Mouse (Mus musculus): ENCODE measurements at regions not wholly inside any gene's neighbourhood (a gene's known extent, or its start where the extent isn't known, plus 50 kb on each side); places are given as distances from the start of the nearest gene placed in this dataset.

DNA sequence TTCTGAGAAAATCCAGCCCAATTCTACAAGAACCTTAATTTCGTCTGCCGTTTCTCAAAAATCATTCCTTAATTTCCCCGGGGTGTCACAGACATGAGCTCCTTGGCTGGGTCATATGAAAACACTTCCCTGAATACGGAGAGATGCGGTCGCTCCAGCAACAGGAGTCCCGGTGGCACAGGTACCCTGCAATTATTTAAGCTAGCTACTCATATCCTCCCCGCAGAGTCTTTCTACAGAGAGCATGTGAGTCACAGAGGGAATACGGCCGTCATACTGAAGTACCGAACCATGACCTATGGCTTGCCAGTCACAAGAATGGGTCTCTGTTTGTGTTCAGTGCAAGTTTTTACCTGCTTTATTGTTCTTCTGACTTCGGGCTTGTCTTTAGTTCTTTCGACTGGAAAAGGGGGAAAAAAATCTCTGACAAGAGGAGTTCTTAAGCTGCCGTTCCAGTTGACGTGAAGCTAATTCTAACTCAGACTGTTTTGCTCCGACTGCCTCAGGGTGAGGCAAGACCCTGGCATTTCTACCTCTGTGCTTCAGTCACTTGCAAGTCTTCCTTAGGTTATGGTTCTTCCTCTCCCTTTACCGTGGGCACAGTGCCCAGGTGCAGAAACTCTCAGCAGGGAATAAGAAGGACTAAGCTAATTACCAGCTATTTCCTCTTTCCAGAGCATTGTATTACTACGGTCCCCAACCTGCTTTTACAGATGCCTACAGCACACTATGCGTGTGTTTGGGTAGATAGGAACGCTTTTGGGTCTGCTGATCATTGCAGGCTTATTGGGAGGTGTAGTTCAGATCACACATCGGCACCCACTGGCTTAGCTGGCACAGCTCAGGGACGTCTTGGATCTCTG, 148.5 kb downstream of the Phlda1 start:
- no peak overlapping the region for H3K4me3 ChIP-seq (ENCODE audit: insufficient read depth, poor library complexity, severe bottlenecking)
- no peaks in the 10 kb centered on the region for H3K79me3 ChIP-seq (ENCODE audit: low read depth)
- no peak overlapping the region for H3ac ChIP-seq (ENCODE audit: control insufficient read depth, insufficient read length, low read depth)
- TF ChIP-seq FOSL1 (IDR thresholded peaks at IDR 0.05; ENCODE audit: insufficient read depth, low read length, poor library complexity, severe bottlenecking) = no peak
- no peak for TF ChIP-seq USF1 (IDR thresholded peaks at IDR 0.05; ENCODE audit: low read depth)
- no peak for TF ChIP-seq MAX (IDR thresholded peaks at IDR 0.05)
- no peak for TF ChIP-seq MYOG (IDR thresholded peaks at IDR 0.05; ENCODE audit: control insufficient read depth, extremely low read depth, insufficient read length)
- TF ChIP-seq CTCF (IDR thresholded peaks at IDR 0.05; ENCODE audit: control insufficient read depth, insufficient read depth, insufficient read length) = no peak
- no peak for TF ChIP-seq CEBPB (IDR thresholded peaks at IDR 0.05; ENCODE audit: low read depth)
- TF ChIP-seq MYOD1 (IDR thresholded peaks at IDR 0.05; ENCODE audit: control insufficient read depth, insufficient read length, low read depth) = no peak
- no peaks in the 10 kb centered on the region for H3K36me3 ChIP-seq (ENCODE audit: control insufficient read depth, insufficient read depth)
- no peaks in the 10 kb centered on the region for H3K79me2 ChIP-seq (ENCODE audit: control insufficient read depth, insufficient read depth)
- no peaks in the 10 kb centered on the region for H3K27me3 ChIP-seq (ENCODE audit: control insufficient read depth, insufficient read depth, insufficient read length)

GRCm38 (mm10) chr10:111658828-111659227, 152.7 kb downstream of the Phlda1 start:
- no peaks in the 10 kb centered on the region for H3K79me2 ChIP-seq (ENCODE audit: control insufficient read depth, insufficient read depth)
- H3K27me3 ChIP-seq (ENCODE audit: control insufficient read depth, insufficient read depth, insufficient read length) = no peaks in the 10 kb centered on the region
- H3K36me3 ChIP-seq (ENCODE audit: control insufficient read depth, insufficient read depth) = no peaks in the 10 kb centered on the region
- H3ac ChIP-seq (ENCODE audit: control insufficient read depth, insufficient read length, low read depth) = no peak overlapping the region
- no peak overlapping the region for H3K4me3 ChIP-seq (ENCODE audit: insufficient read depth, poor library complexity, severe bottlenecking)
- TF ChIP-seq FOSL1 (IDR thresholded peaks at IDR 0.05; ENCODE audit: insufficient read depth, low read length, poor library complexity, severe bottlenecking) = no peak
- TF ChIP-seq CTCF (IDR thresholded peaks at IDR 0.05; ENCODE audit: control insufficient read depth, insufficient read depth, insufficient read length) = no peak
- TF ChIP-seq CEBPB (IDR thresholded peaks at IDR 0.05; ENCODE audit: low read depth) = no peak
- no peaks in the 10 kb centered on the region for H3K79me3 ChIP-seq (ENCODE audit: low read depth)

GRCm38 (mm10) chr10:111662665-111663064, 156.6 kb downstream of the Phlda1 start:
- no peak overlapping the region for H3K4me3 ChIP-seq (ENCODE audit: insufficient read depth, poor library complexity, severe bottlenecking)
- no peaks in the 10 kb centered on the region for H3K36me3 ChIP-seq (ENCODE audit: control insufficient read depth, insufficient read depth)
- H3K79me2 ChIP-seq (ENCODE audit: control insufficient read depth, insufficient read depth) = no peaks in the 10 kb centered on the region
- no peak overlapping the region for H3ac ChIP-seq (ENCODE audit: control insufficient read depth, insufficient read length, low read depth)
- H3K27me3 ChIP-seq (ENCODE audit: control insufficient read depth, insufficient read depth, insufficient read length) = no peaks in the 10 kb centered on the region
- H3K79me3 ChIP-seq (ENCODE audit: low read depth) = no peaks in the 10 kb centered on the region
- no peak for TF ChIP-seq MAX (IDR thresholded peaks at IDR 0.05)
- TF ChIP-seq FOSL1 (IDR thresholded peaks at IDR 0.05; ENCODE audit: insufficient read depth, low read length, poor library complexity, severe bottlenecking) = no peak
- TF ChIP-seq USF1 (IDR thresholded peaks at IDR 0.05; ENCODE audit: low read depth) = no peak
- TF ChIP-seq CTCF (IDR thresholded peaks at IDR 0.05; ENCODE audit: control insufficient read depth, insufficient read depth, insufficient read length) = no peak
- no peak for TF ChIP-seq CEBPB (IDR thresholded peaks at IDR 0.05; ENCODE audit: low read depth)
- TF ChIP-seq MYOG (IDR thresholded peaks at IDR 0.05; ENCODE audit: control insufficient read depth, extremely low read depth, insufficient read length) = no peak
- TF ChIP-seq MYOD1 (IDR thresholded peaks at IDR 0.05; ENCODE audit: control insufficient read depth, insufficient read length, low read depth) = no peak

GRCm38 (mm10) chr10:111665834-111666233, 159.7 kb downstream of the Phlda1 start:
- Histone ChIP-seq H3ac (ENCODE audit: control insufficient read depth, insufficient read length, low read depth) (no peak overlapping the region), H3K4me3 (ENCODE audit: insufficient read depth, poor library complexity, severe bottlenecking) (no peak overlapping the region), H3K79me3 (ENCODE audit: low read depth) (no peaks in the 10 kb centered on the region), H3K27me3 (ENCODE audit: control insufficient read depth, insufficient read depth, insufficient read length) (no peaks in the 10 kb centered on the region), H3K79me2 (ENCODE audit: control insufficient read depth, insufficient read depth) (no peaks in the 10 kb centered on the region), H3K36me3 (ENCODE audit: control insufficient read depth, insufficient read depth) (no peaks in the 10 kb centered on the region)
- TF ChIP-seq MYOG (IDR thresholded peaks at IDR 0.05; ENCODE audit: control insufficient read depth, extremely low read depth, insufficient read length) (no peak), MYOD1 (IDR thresholded peaks at IDR 0.05; ENCODE audit: control insufficient read depth, insufficient read length, low read depth) (no peak), FOSL1 (IDR thresholded peaks at IDR 0.05; ENCODE audit: insufficient read depth, low read length, poor library complexity, severe bottlenecking) (no peak), CEBPB (IDR thresholded peaks at IDR 0.05; ENCODE audit: low read depth) (no peak), CTCF (IDR thresholded peaks at IDR 0.05; ENCODE audit: control insufficient read depth, insufficient read depth, insufficient read length) (no peak), MAX (IDR thresholded peaks at IDR 0.05) (no peak), USF1 (IDR thresholded peaks at IDR 0.05; ENCODE audit: low read depth) (no peak)

GRCm38 (mm10) chr10:111666963-111667362, 160.9 kb downstream of the Phlda1 start:
- Histone ChIP-seq H3K79me2 (ENCODE audit: control insufficient read depth, insufficient read depth) (no peaks in the 10 kb centered on the region), H3K4me3 (ENCODE audit: insufficient read depth, poor library complexity, severe bottlenecking) (no peak overlapping the region), H3K27me3 (ENCODE audit: control insufficient read depth, insufficient read depth, insufficient read length) (no peaks in the 10 kb centered on the region), H3K79me3 (ENCODE audit: low read depth) (no peaks in the 10 kb centered on the region), H3ac (ENCODE audit: control insufficient read depth, insufficient read length, low read depth) (no peak overlapping the region), H3K36me3 (ENCODE audit: control insufficient read depth, insufficient read depth) (no peaks in the 10 kb centered on the region)
- no peak for TF ChIP-seq USF1 (IDR thresholded peaks at IDR 0.05; ENCODE audit: low read depth)
- no peak for TF ChIP-seq CTCF (IDR thresholded peaks at IDR 0.05; ENCODE audit: control insufficient read depth, insufficient read depth, insufficient read length)
- TF ChIP-seq MAX (IDR thresholded peaks at IDR 0.05) = no peak
- no peak for TF ChIP-seq MYOG (IDR thresholded peaks at IDR 0.05; ENCODE audit: control insufficient read depth, extremely low read depth, insufficient read length)
- no peak for TF ChIP-seq FOSL1 (IDR thresholded peaks at IDR 0.05; ENCODE audit: insufficient read depth, low read length, poor library complexity, severe bottlenecking)
- no peak for TF ChIP-seq MYOD1 (IDR thresholded peaks at IDR 0.05; ENCODE audit: control insufficient read depth, insufficient read length, low read depth)

All from C2C12 (cell line).